Mouse (Mus musculus) cerebellum, adult 2 months (tissue): ENCODE measurements around the gene Hfe2.

Experiments
- CTCF ChIP-seq: fragments of 200-500 bp; IDR thresholded peaks from 2 replicates; pipeline ENCODE4 v1.5.1; 2011; ENCODE audit warnings: low read depth, mild to moderate bottlenecking, control low read depth, low read length, moderate library complexity, borderline replicate concordance; ENCODE audit not compliant: insufficient read depth
- POLR2A ChIP-seq: fragments of 200-500 bp; IDR thresholded peaks from 2 replicates; pipeline ENCODE4 v1.6.1; 2011; ENCODE audit warnings: low read length, control low read depth, borderline replicate concordance; ENCODE audit not compliant: insufficient read depth

DNA sequence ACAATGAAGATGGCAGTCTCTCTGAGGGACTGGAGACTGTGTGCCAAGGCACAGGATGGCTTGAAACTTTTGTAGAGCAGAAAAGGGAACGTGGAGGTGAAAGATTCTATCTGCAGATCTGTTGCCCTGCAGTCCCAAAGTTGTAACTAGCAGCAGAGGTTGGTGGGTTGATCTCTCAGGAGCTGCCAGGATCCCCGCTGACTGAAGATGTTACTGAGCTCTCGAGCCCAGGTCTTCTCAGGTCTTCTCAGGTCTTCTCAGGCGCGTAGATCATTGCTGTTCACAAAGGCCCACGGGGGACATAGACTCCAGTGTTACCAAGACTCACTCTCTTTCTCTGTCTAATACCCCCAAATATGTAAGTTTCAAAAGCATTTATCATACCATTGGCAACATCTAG lies 20.0 kb upstream of the Hfe2 start:
- TF ChIP-seq CTCF (no peak), POLR2A (no peak)
